Mouse (Mus musculus): ENCODE data around the gene Pde4a.
"Not testable (repeated sequence)": the region's sequence is repeated elsewhere in the genome, so short reads cannot be mapped to it uniquely, and the experiment has no call there.

Pde4a gene

GRCm38 (mm10) chr9:21244428-21245112, 79.1 kb downstream of the Pde4a start:
- DNase-seq (ENCODE audit: low spot score in 2 of 2) = no peak

DNA sequence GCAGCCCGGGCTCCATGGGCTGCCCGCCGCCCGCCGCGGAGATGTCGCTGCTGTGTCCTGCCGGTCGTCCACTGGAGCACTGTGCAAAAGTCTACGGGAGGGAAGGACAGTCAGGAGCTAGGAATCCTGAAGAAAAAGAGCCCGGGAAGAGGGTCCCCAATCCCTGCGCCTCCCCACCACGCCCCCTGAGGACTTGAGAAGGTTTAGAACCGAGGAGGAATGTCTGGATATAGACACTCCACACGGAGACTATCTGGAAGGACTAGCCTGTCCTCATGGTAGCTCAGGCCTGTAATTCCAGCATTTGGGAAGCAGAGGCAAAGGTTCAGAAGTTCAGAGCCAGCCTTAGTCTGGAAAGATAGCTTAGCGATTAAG, 79.6 kb downstream of the Pde4a start:
- DNase-seq (ENCODE audit: low spot score in 2 of 2) = no peak

- no peak for DNase-seq (ENCODE audit: low spot score in 2 of 2)
Observed at GRCm38 (mm10) chr9:21246342-21246741, 80.8 kb downstream of the Pde4a start.

DNA sequence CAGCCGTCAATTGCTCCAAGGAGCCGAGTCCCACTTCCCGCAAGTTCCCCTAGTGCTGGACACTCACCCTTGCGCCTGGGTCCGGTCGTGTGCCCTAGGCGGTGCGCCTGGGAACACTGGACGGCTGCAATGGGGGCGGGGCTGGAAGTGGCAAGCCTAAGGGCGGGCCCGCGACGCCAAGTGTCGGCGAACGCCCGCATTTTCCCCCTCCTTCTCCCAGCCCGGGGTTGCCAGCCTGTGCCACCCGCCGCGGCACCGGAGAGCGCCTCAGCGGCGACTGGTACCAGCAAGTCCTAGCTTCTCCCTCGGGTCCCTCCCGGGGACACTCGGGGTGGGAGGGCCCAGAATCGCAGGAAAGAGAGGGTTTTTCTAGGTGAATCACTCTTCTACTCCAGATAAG, 82.8 kb downstream of the Pde4a start, which contains the start of gene S1pr5:
TSS of gene S1pr5 (minus strand) at position 118 of the 400 bp plus-strand sequence.
- DNase-seq (ENCODE audit: low spot score in 2 of 2) = no peak

DNA sequence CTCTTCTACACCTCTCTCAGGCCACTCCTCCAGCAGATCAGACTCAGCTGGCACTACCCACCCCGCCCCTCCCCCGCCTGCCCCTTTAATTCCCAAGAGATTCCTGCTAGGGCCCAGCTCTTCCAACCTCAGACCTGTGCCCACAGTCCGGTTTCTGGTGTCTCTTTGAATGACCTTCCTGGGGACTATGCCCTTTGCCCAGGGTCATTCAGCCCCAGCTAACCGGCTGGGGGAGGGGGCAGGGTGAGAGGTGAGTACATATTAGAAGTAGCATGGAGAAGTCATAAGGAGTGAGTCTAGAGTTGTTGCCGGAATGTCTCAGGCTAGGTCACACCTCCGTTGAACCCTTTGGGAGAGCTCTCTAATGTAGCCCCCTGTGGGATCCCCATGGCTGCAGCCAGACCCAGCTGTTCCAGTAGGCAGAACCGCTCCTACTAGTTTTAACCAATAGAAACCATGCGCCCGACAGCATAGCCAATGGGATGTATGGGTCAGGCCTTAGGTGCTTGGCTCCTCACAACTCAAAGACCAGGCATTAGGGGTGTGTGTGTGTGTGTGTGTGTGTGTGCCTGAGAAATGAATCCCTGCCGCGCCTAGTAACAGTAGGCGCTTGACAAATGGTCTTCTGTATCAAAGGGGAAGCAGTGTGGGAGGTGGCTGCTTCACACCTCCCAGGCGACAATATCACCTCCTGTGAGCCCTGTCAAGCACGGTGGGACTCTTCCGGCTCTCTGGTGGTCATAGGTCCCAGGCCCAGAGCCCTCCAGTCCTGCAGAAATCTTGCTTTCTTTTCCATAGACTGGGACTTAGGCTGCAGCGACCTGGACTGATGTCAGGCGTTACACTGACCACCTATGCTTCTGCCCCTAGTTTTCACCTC, 84.4 kb downstream of the Pde4a start:
- DNase-seq (ENCODE audit: low spot score in 2 of 2) = no peak

GRCm38 (mm10) chr9:21250509-21250908, 85.0 kb downstream of the Pde4a start:
- DNase-seq (ENCODE audit: low spot score in 2 of 2) = peak in 1 of 2 experiments; percentile 46

- DNase-seq (ENCODE audit: low spot score in 2 of 2) = no peak
Observed at GRCm38 (mm10) chr9:21251116-21251735, 85.7 kb downstream of the Pde4a start.

DNA sequence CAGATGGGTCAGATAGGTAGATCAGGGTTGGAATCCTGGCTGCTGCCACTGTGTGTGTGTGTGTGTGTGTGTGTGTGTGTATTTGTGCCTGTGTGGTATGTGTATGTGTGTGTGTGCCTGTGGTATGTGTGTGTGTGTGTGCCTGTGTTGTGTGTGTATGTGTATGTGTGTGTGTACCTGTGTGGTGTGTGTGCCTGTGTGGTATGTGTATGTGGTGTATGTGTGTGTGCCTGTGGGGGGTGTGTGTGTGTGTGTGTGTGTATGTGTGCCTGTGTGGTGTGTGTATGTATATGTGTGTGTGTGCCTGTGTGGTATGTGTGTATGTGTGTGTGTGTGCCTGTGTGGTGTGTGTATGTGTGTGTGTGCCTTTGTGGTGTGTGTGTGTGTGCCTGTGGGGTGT, 89.2 kb downstream of the Pde4a start:
- no peak for DNase-seq (ENCODE audit: low spot score in 2 of 2)

- not testable (repeated sequence) for DNase-seq (ENCODE audit: low spot score in 2 of 2)
Observed at GRCm38 (mm10) chr9:21256349-21256748, 90.8 kb downstream of the Pde4a start.

- DNase-seq (ENCODE audit: low spot score in 2 of 2) = no peak
Observed at GRCm38 (mm10) chr9:21260491-21261040, 95.1 kb downstream of the Pde4a start.

DNA sequence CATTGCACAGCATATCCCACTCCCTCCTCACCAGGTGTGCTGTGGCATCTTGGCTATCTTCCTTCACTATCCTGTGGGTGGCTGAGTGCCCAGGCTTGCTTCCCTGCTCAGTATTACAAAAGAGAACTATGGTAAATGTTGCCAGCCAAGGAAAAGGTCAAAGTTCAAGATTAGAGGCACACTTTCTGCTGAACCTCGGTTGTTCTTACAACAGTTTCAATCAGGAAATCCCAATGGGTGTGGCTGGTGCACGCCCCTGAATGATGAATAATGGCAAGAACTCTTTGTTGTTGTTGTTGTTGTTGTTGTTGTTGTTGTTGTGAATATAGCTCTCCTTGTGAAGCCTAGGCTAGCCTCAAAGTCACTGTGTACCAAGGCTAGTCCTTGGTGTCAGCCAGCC, 96.3 kb downstream of the Pde4a start:
- DNase-seq (ENCODE audit: low spot score in 2 of 2) = no peak

Measured in heart, adult 9 months (tissue).